Mouse (Mus musculus): ENCODE results near the gene Il9. TPM values are rescaled to one million over a fixed set of nuclear protein-coding genes. Genes with fewer than 3 reads are reported as not detected.

Gene Il9
- polyA plus RNA-seq, 1 experiment, result not detected

DNA sequence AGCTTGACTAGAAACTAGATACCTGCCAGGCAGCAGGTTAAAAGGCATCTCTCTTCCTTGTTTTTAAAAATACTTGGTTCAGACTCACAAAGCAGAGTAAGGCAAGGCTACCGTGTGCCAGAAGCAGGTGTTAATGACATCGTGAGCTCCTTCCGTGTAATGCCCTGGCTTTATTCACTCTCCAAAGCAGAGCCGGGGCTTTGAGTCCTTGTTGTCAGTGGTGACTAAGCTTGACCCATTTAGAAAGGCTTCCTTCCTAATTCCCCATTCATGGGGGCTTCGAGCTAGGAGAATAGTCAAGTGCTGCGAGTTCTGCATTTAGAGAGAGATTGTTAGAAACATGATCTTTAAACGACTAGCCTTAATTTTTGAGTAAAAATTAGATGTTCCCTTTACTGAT is 34.8 kb upstream of the Il9 start:
- no peak overlapping the region for H3K27ac ChIP-seq (ENCODE audit: control insufficient read depth, insufficient read depth, low read depth, low read length, poor library complexity)
- 47% methylated on average over 7 of the region's 7 CpGs for WGBS
- TF ChIP-seq CTCF (IDR thresholded peaks at IDR 0.05; ENCODE audit: control insufficient read depth, insufficient read depth, low read length) (no peak), POLR2A (IDR thresholded peaks at IDR 0.05; ENCODE audit: borderline replicate concordance, control insufficient read depth, low read depth, low read length) (no peak)
- no peaks in the 10 kb centered on the region for H3K4me1 ChIP-seq (ENCODE audit: control insufficient read depth, insufficient read depth, low read length)
- no peak overlapping the region for H3K4me3 ChIP-seq (replicated peaks; ENCODE audit: control insufficient read depth, low read depth, low read length)

GRCm38 (mm10) chr13:56516311-56516710 is 34.3 kb upstream of the Il9 start:
- H3K4me1 ChIP-seq (ENCODE audit: control insufficient read depth, insufficient read depth, low read length), result no peaks in the 10 kb centered on the region
- 74% methylated on average over 4 of the region's 4 CpGs for WGBS
- H3K27ac ChIP-seq (ENCODE audit: control insufficient read depth, insufficient read depth, low read depth, low read length, poor library complexity), result no peak overlapping the region
- H3K4me3 ChIP-seq (replicated peaks; ENCODE audit: control insufficient read depth, low read depth, low read length), result no peak overlapping the region
- no peak for TF ChIP-seq POLR2A (IDR thresholded peaks at IDR 0.05; ENCODE audit: borderline replicate concordance, control insufficient read depth, low read depth, low read length)
- TF ChIP-seq CTCF (IDR thresholded peaks at IDR 0.05; ENCODE audit: control insufficient read depth, insufficient read depth, low read length), result no peak

- Histone ChIP-seq H3K4me3 (replicated peaks; ENCODE audit: control insufficient read depth, low read depth, low read length) (no peak overlapping the region), H3K27ac (ENCODE audit: control insufficient read depth, insufficient read depth, low read depth, low read length, poor library complexity) (no peak overlapping the region), H3K4me1 (ENCODE audit: control insufficient read depth, insufficient read depth, low read length) (no peaks in the 10 kb centered on the region)
- TF ChIP-seq CTCF (IDR thresholded peaks at IDR 0.05; ENCODE audit: control insufficient read depth, insufficient read depth, low read length) (no peak), POLR2A (IDR thresholded peaks at IDR 0.05; ENCODE audit: borderline replicate concordance, control insufficient read depth, low read depth, low read length) (no peak)
Measured at GRCm38 (mm10) chr13:56513595-56513994, 31.5 kb upstream of the Il9 start.

- Histone ChIP-seq H3K4me3 (replicated peaks; ENCODE audit: control insufficient read depth, low read depth, low read length) (no peak overlapping the region), H3K4me1 (ENCODE audit: control insufficient read depth, insufficient read depth, low read length) (no peaks in the 10 kb centered on the region), H3K27ac (ENCODE audit: control insufficient read depth, insufficient read depth, low read depth, low read length, poor library complexity) (no peak overlapping the region)
- TF ChIP-seq CTCF (IDR thresholded peaks at IDR 0.05; ENCODE audit: control insufficient read depth, insufficient read depth, low read length) (no peak), POLR2A (IDR thresholded peaks at IDR 0.05; ENCODE audit: borderline replicate concordance, control insufficient read depth, low read depth, low read length) (no peak)
- WGBS, result 79% methylated on average over 2 of the region's 2 CpGs
Measured at GRCm38 (mm10) chr13:56509796-56510195, 27.8 kb upstream of the Il9 start.

- H3K4me3 ChIP-seq (replicated peaks; ENCODE audit: control insufficient read depth, low read depth, low read length), result no peak overlapping the region
- 17% methylated on average over 6 of the region's 6 CpGs for WGBS
- no peaks in the 10 kb centered on the region; the same call in 1 of the 2 replicates for H3K4me1 ChIP-seq (ENCODE audit: control insufficient read depth, insufficient read depth, low read length)
- TF ChIP-seq POLR2A (IDR thresholded peaks at IDR 0.05; ENCODE audit: borderline replicate concordance, control insufficient read depth, low read depth, low read length) (no peak), CTCF (IDR thresholded peaks at IDR 0.05; ENCODE audit: control insufficient read depth, insufficient read depth, low read length) (no peak)
- H3K27ac ChIP-seq (ENCODE audit: control insufficient read depth, insufficient read depth, low read depth, low read length, poor library complexity), result no peak overlapping the region
Measured at GRCm38 (mm10) chr13:56506871-56507496, 24.9 kb upstream of the Il9 start.

GRCm38 (mm10) chr13:56501866-56502420 is 19.9 kb upstream of the Il9 start:
- H3K4me3 ChIP-seq (replicated peaks; ENCODE audit: control insufficient read depth, low read depth, low read length), result no peak overlapping the region
- H3K27ac ChIP-seq (ENCODE audit: control insufficient read depth, insufficient read depth, low read depth, low read length, poor library complexity), result no peak overlapping the region
- TF ChIP-seq POLR2A (IDR thresholded peaks at IDR 0.05; ENCODE audit: borderline replicate concordance, control insufficient read depth, low read depth, low read length) (no peak), CTCF (IDR thresholded peaks at IDR 0.05; ENCODE audit: control insufficient read depth, insufficient read depth, low read length) (no peak)
- 18% methylated on average over 6 of the region's 6 CpGs for WGBS
- H3K4me1 ChIP-seq (ENCODE audit: control insufficient read depth, insufficient read depth, low read length), result no peaks in the 10 kb centered on the region; the same call in 1 of the 2 replicates

DNA sequence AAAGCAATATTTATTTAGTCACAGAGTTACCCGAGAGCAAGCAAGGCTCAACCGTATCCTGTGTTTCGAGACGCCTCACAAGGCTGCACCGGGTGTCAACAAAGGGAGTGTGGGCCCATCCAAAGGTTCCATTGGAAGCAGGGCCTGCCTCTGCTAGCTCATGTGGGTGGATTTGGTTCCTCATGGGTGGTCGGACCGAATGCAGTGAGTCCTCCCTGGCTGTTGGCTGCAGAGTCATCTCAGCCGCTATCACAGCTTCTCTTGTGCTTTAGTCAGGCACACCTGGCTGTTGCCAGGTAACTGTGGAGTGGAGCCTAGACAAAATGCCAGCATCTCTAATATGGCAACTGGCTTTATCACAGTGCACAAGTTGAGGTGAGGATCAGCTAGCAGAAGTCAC is 18.6 kb upstream of the Il9 start:
- H3K4me3 ChIP-seq (replicated peaks; ENCODE audit: control insufficient read depth, low read depth, low read length), result no peak overlapping the region
- WGBS, result 88% methylated on average over 8 of the region's 8 CpGs
- no peaks in the 10 kb centered on the region; the same call in 1 of the 2 replicates for H3K4me1 ChIP-seq (ENCODE audit: control insufficient read depth, insufficient read depth, low read length)
- TF ChIP-seq CTCF (IDR thresholded peaks at IDR 0.05; ENCODE audit: control insufficient read depth, insufficient read depth, low read length) (no peak), POLR2A (IDR thresholded peaks at IDR 0.05; ENCODE audit: borderline replicate concordance, control insufficient read depth, low read depth, low read length) (no peak)
- no peak overlapping the region for H3K27ac ChIP-seq (ENCODE audit: control insufficient read depth, insufficient read depth, low read depth, low read length, poor library complexity)

DNA sequence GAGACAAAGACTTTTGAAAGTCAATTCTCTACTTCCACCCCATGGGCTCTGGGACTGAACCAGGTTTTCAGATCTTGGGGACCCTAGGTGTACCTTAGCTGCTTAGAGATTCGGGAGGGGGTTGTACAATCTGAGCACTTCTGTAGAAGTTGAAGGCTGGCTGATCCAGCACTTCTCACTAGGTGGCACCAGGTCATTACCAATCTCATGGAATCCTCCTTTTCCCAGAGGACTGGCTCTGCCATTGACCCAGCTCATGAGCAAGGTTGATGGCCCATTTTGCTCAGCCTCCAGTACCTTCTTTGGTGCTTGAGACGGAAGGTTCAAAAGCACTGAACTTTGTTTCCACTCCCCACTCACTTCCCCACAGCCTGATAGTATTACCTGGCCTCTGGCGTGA is 18.1 kb upstream of the Il9 start:
- 75% methylated on average over 3 of the region's 3 CpGs for WGBS
- H3K4me3 ChIP-seq (replicated peaks; ENCODE audit: control insufficient read depth, low read depth, low read length), result no peak overlapping the region

More for the DNA sequence above, 18.1 kb upstream of the Il9 start:
- no peaks in the 10 kb centered on the region; the same call in 1 of the 2 replicates for H3K4me1 ChIP-seq (ENCODE audit: control insufficient read depth, insufficient read depth, low read length)
- no peak overlapping the region for H3K27ac ChIP-seq (ENCODE audit: control insufficient read depth, insufficient read depth, low read depth, low read length, poor library complexity)
- TF ChIP-seq POLR2A (IDR thresholded peaks at IDR 0.05; ENCODE audit: borderline replicate concordance, control insufficient read depth, low read depth, low read length) (no peak), CTCF (IDR thresholded peaks at IDR 0.05; ENCODE audit: control insufficient read depth, insufficient read depth, low read length) (no peak)

Measured in bone marrow, adult 2 months (tissue).